Mouse (Mus musculus) liver, embryonic 11.5 days (tissue): ENCODE measurements around the gene Cdkn2c. TPM values are rescaled to one million over a fixed set of nuclear protein-coding genes. Genes with fewer than 3 reads are reported as not detected.

Experiments used
- ATAC-seq: fragments of 200-750 bp; cut with Nextera tagmentation; replicated peaks from 2 replicates; pipeline ENCODE4 v1.8.0; 2017; ENCODE audit warnings: moderate number of reproducible peaks, mild to moderate bottlenecking, moderate TSS enrichment, moderate library complexity; ENCODE audit not compliant: low FRiP score
- DNase-seq: peaks from one replicate; pipeline ENCODE4 v3.0.0-alpha.2; 2017; ENCODE audit warnings: low spot score
- H3K27ac ChIP-seq: fragments of 300-500 bp; sonication (generic); 2 replicates; pipeline ENCODE4 v1.5.1; 2014; ENCODE audit warnings: mild to moderate bottlenecking, low read depth, low read length, control low read depth
- H3K27me3 ChIP-seq: fragments of 300-500 bp; sonication (generic); replicated peaks from 2 replicates; pipeline ENCODE4 v1.6.1; 2014; ENCODE audit warnings: low read length, mixed read lengths; ENCODE audit not compliant: control insufficient read depth, insufficient read depth
- H3K36me3 ChIP-seq: fragments of 300-500 bp; sonication (generic); 2 replicates; pipeline ENCODE4 v1.6.1; 2014; ENCODE audit warnings: mild to moderate bottlenecking, low read length, moderate library complexity, mixed read lengths; ENCODE audit not compliant: control insufficient read depth, insufficient read depth
- H3K4me1 ChIP-seq: fragments of 300-500 bp; sonication (generic); replicated peaks from 2 replicates; pipeline ENCODE4 v1.6.1; 2014; ENCODE audit warnings: low read length, mixed read lengths; ENCODE audit not compliant: control insufficient read depth, insufficient read depth
- H3K4me2 ChIP-seq: fragments of 300-500 bp; sonication (generic); 2 replicates; pipeline ENCODE4 v1.6.1; 2014; ENCODE audit warnings: mild to moderate bottlenecking, control low read depth, moderate library complexity
- H3K4me3 ChIP-seq: fragments of 300-500 bp; sonication (generic); 2 replicates; pipeline ENCODE4 v1.5.1; 2014; ENCODE audit warnings: low read depth, low read length, control low read depth
- H3K9ac ChIP-seq: fragments of 300-500 bp; sonication (generic); 2 replicates; pipeline ENCODE4 v1.6.1; 2014; ENCODE audit warnings: low read depth, low read length, control low read depth
- H3K9me3 ChIP-seq: fragments of 300-500 bp; sonication (generic); 2 replicates; pipeline ENCODE4 v1.6.1; 2016; ENCODE audit warnings: low read length, inconsistent platforms, mixed read lengths; ENCODE audit not compliant: control insufficient read depth
- WGBS: fragments of 180-500 bp; shearing (Covaris S2); extraction: QIAGEN DNeasy Blood & Tissue Kit; methylation state at CpG from one replicate; pipeline ENCODE4 v1.1.7; 2014; 5-methylcytosine and 5-hydroxymethylcytosine counted together
- polyA plus RNA-seq: library from polyadenylated mRNA; unstranded; fragments of >200 nt; fragmentation: Nextera tagmentation; extraction: Ambion mirVana; gene quantifications from 2 replicates; pipeline ENCODE4 v1.2.1, GENCODE M21; 2014

Gene Cdkn2c
- polyA plus RNA-seq, 1 experiment from 2014 or later = 7.3 TPM

- H3K4me2 ChIP-seq = no peak overlapping the region
- WGBS = 55% methylated on average over 2 of the region's 2 CpGs
- no peaks in the 10 kb centered on the region for H3K27me3 ChIP-seq
- DNase-seq (no peak), ATAC-seq (no peak)
- H3K9me3 ChIP-seq = no peaks in the 10 kb centered on the region
- no peak overlapping the region for H3K27ac ChIP-seq
- no peaks in the 10 kb centered on the region for H3K36me3 ChIP-seq
- no peak overlapping the region for H3K4me3 ChIP-seq
- no peaks in the 10 kb centered on the region for H3K4me1 ChIP-seq
- no peak overlapping the region for H3K9ac ChIP-seq
Observed at GRCm38 (mm10) chr4:109630215-109630614, 36.8 kb downstream of the Cdkn2c start.

GRCm38 (mm10) chr4:109612596-109612995 is 54.4 kb downstream of the Cdkn2c start:
- Histone ChIP-seq H3K4me2 (no peak overlapping the region), H3K4me3 (no peak overlapping the region), H3K27ac (no peak overlapping the region), H3K9ac (no peak overlapping the region), H3K36me3 (no peaks in the 10 kb centered on the region), H3K4me1 (no peaks in the 10 kb centered on the region), H3K9me3 (no peaks in the 10 kb centered on the region), H3K27me3 (no peaks in the 10 kb centered on the region)
- ATAC-seq = no peak
- DNase-seq = no peak
- 66% methylated on average over 4 of the region's 4 CpGs for WGBS

Other genes with a start within 250 kb of the Cdkn2c start
- gene Rnf11, start 182.5 kb downstream of the Cdkn2c start, polyA plus RNA-seq = 25.0 and 25.2 TPM in 2 replicates
- not detected in 2 replicates for gene 4930522H14Rik, start 135.9 kb downstream of the Cdkn2c start, polyA plus RNA-seq
- 28.7 and 32.6 TPM in 2 replicates for gene Faf1, start 9.4 kb upstream of the Cdkn2c start, polyA plus RNA-seq